Mouse (Mus musculus) olfactory bulb, adult 2 months (tissue): ENCODE measurements at regions not wholly inside any gene's neighbourhood (a gene's known extent, or its start where the extent isn't known, plus 50 kb on each side); places are given as distances from the start of the nearest gene placed in this dataset.
"Not testable (repeated sequence)": the region's sequence is repeated elsewhere in the genome, so short reads cannot be mapped to it uniquely, and the experiment has no call there.

Experiments
- CTCF ChIP-seq: fragments of 200-500 bp; IDR thresholded peaks from 2 replicates; pipeline ENCODE4 v1.5.1; 2012; ENCODE audit warnings: low read depth, mild to moderate bottlenecking, low read length, moderate library complexity; ENCODE audit not compliant: insufficient read depth
- POLR2A ChIP-seq: fragments of 200-500 bp; IDR thresholded peaks from 2 replicates; pipeline ENCODE4 v1.6.1; 2012; ENCODE audit warnings: mild to moderate bottlenecking, low read depth, low read length, moderate library complexity; ENCODE audit not compliant: insufficient read depth

GRCm38 (mm10) chr14:60580131-60580530, 53.7 kb upstream of the Spata13 start:
- not testable (repeated sequence) for TF ChIP-seq CTCF, POLR2A
